Mouse (Mus musculus) heart, embryonic 15.5 days (tissue): ENCODE data around the gene Sgce. TPM values are rescaled to one million over a fixed set of nuclear protein-coding genes. Genes with fewer than 3 reads are reported as not detected.
A peak's percentile ranks its signal among the peaks of the same experiment; 100 is the strongest.

Experiments used
- ATAC-seq: fragments of 200-750 bp; cut with Nextera tagmentation; replicated peaks from 2 replicates; pipeline ENCODE4 v1.8.0; 2017; ENCODE audit warnings: low read depth, moderate TSS enrichment; ENCODE audit not compliant: insufficient number of reproducible peaks, insufficient read depth, low FRiP score
- H3K27ac ChIP-seq: fragments of 300-500 bp; sonication (generic); 2 replicates; pipeline ENCODE4 v1.5.1; 2015; ENCODE audit warnings: mild to moderate bottlenecking, inconsistent platforms
- H3K27me3 ChIP-seq: fragments of 300-500 bp; sonication (generic); 2 replicates; pipeline ENCODE4 v1.6.1; 2015; ENCODE audit warnings: inconsistent platforms
- H3K36me3 ChIP-seq: fragments of 300-500 bp; sonication (generic); 2 replicates; pipeline ENCODE4 v1.6.1; 2015; ENCODE audit warnings: mild to moderate bottlenecking, inconsistent platforms
- H3K4me1 ChIP-seq: fragments of 300-500 bp; sonication (generic); replicated peaks from 2 replicates; pipeline ENCODE4 v1.6.1; 2015; ENCODE audit warnings: inconsistent platforms
- H3K4me2 ChIP-seq: fragments of 300-500 bp; sonication (generic); 2 replicates; pipeline ENCODE4 v1.6.1; 2015; ENCODE audit warnings: inconsistent platforms, mild to moderate bottlenecking, moderate library complexity
- H3K4me3 ChIP-seq: fragments of 300-500 bp; sonication (generic); 2 replicates; pipeline ENCODE4 v1.5.1; 2015; ENCODE audit warnings: mild to moderate bottlenecking, inconsistent platforms
- H3K9ac ChIP-seq: fragments of 300-500 bp; sonication (generic); 2 replicates; pipeline ENCODE4 v1.6.1; 2015; ENCODE audit warnings: mild to moderate bottlenecking, inconsistent platforms
- H3K9me3 ChIP-seq: fragments of 300-500 bp; sonication (generic); replicated peaks from 2 replicates; pipeline ENCODE4 v1.6.1; 2016; ENCODE audit warnings: inconsistent platforms
- WGBS: fragments of 180-500 bp; shearing (Covaris S2); methylation state at CpG from one replicate; pipeline ENCODE4 v1.1.7; 2015; ENCODE audit warnings: mixed read lengths; 5-methylcytosine and 5-hydroxymethylcytosine counted together
- polyA plus RNA-seq: library from polyadenylated mRNA; unstranded; fragments of >200 nt; fragmentation: Nextera tagmentation; extraction: Ambion mirVana; gene quantifications from 2 replicates; pipeline ENCODE4 v1.2.1, GENCODE M21; 2015

The Sgce gene
- polyA plus RNA-seq, 1 experiment from 2014 or later: 57.7 TPM

- Histone ChIP-seq H3K9me3 (no peaks in the 10 kb centered on the region), H3K36me3 (no peaks in the 10 kb centered on the region), H3K27me3 (no peaks in the 10 kb centered on the region), H3K27ac (no peak overlapping the region), H3K9ac (no peak overlapping the region), H3K4me3 (no peak overlapping the region), H3K4me1 (no peaks in the 10 kb centered on the region), H3K4me2 (no peak overlapping the region)
- WGBS: 84% methylated on average over 13 of the region's 13 CpGs
- no peak for ATAC-seq
Measured at GRCm38 (mm10) chr6:4722739-4723138, 24.3 kb downstream of the Sgce start.

GRCm38 (mm10) chr6:4722142-4722541 is 24.9 kb downstream of the Sgce start:
- H3K27me3 ChIP-seq: no peaks in the 10 kb centered on the region
- no peak for ATAC-seq
- H3K36me3 ChIP-seq: no peaks in the 10 kb centered on the region
- H3K4me1 ChIP-seq: no peaks in the 10 kb centered on the region
- WGBS: 72% methylated on average over 6 of the region's 6 CpGs
- no peak overlapping the region for H3K4me3 ChIP-seq
- H3K9ac ChIP-seq: no peak overlapping the region
- no peaks in the 10 kb centered on the region for H3K9me3 ChIP-seq
- H3K4me2 ChIP-seq: no peak overlapping the region
- H3K27ac ChIP-seq: no peak overlapping the region

GRCm38 (mm10) chr6:4717344-4717743 is 29.7 kb downstream of the Sgce start:
- no peaks in the 10 kb centered on the region for H3K27me3 ChIP-seq
- H3K9me3 ChIP-seq: no peaks in the 10 kb centered on the region
- WGBS: 64% methylated on average over 2 of the region's 2 CpGs
- H3K4me3 ChIP-seq: no peak overlapping the region
- no peak overlapping the region for H3K4me2 ChIP-seq
- H3K4me1 ChIP-seq: no peaks in the 10 kb centered on the region
- no peak overlapping the region for H3K27ac ChIP-seq
- H3K36me3 ChIP-seq: no peaks in the 10 kb centered on the region
- ATAC-seq: no peak
- no peak overlapping the region for H3K9ac ChIP-seq

GRCm38 (mm10) chr6:4716171-4716570 is 30.8 kb downstream of the Sgce start:
- no peaks in the 10 kb centered on the region for H3K4me1 ChIP-seq
- no peak overlapping the region for H3K27ac ChIP-seq
- H3K4me3 ChIP-seq: no peak overlapping the region
- no peak overlapping the region for H3K4me2 ChIP-seq
- H3K36me3 ChIP-seq: no peaks in the 10 kb centered on the region
- H3K9me3 ChIP-seq: no peaks in the 10 kb centered on the region
- no peaks in the 10 kb centered on the region for H3K27me3 ChIP-seq
- WGBS: 91% methylated on average over 2 of the region's 2 CpGs
- no peak for ATAC-seq
- no peak overlapping the region for H3K9ac ChIP-seq

GRCm38 (mm10) chr6:4708971-4709370 is 38.0 kb downstream of the Sgce start:
- ATAC-seq: peak; percentile 55; the same call in 1 of the 2 replicates
- WGBS: 39% methylated on average over 1 of the region's 1 CpGs
- H3K27ac ChIP-seq: no peak overlapping the region

GRCm38 (mm10) chr6:4706415-4706814 is 40.6 kb downstream of the Sgce start:
- no peak for ATAC-seq
- Histone ChIP-seq H3K9me3 (no peaks in the 10 kb centered on the region), H3K27ac (no peak overlapping the region), H3K4me2 (no peak overlapping the region), H3K4me3 (no peak overlapping the region), H3K4me1 (peaks cover 26% of the 10 kb centered on the region), H3K27me3 (no peaks in the 10 kb centered on the region), H3K36me3 (no peaks in the 10 kb centered on the region), H3K9ac (no peak overlapping the region)
- 39% methylated on average over 5 of the region's 5 CpGs for WGBS

More at GRCm38 (mm10) chr6:4708971-4709370, 38.0 kb downstream of the Sgce start:
- Histone ChIP-seq H3K36me3 (no peaks in the 10 kb centered on the region), H3K4me2 (no peak overlapping the region), H3K9ac (no peak overlapping the region), H3K9me3 (no peaks in the 10 kb centered on the region), H3K4me1 (peaks cover 26% of the 10 kb centered on the region), H3K27me3 (no peaks in the 10 kb centered on the region), H3K4me3 (no peak overlapping the region)

GRCm38 (mm10) chr6:4703908-4704307 is 43.1 kb downstream of the Sgce start:
- H3K27ac ChIP-seq: no peak overlapping the region
- H3K9ac ChIP-seq: no peak overlapping the region
- WGBS: 51% methylated on average over 7 of the region's 7 CpGs
- H3K4me2 ChIP-seq: no peak overlapping the region
- no peaks in the 10 kb centered on the region for H3K36me3 ChIP-seq
- peaks cover 23% of the 10 kb centered on the region for H3K4me1 ChIP-seq
- H3K27me3 ChIP-seq: no peaks in the 10 kb centered on the region
- no peaks in the 10 kb centered on the region for H3K9me3 ChIP-seq
- no peak overlapping the region for H3K4me3 ChIP-seq
- no peak for ATAC-seq

GRCm38 (mm10) chr6:4701641-4702040 is 45.4 kb downstream of the Sgce start:
- no peak for ATAC-seq
- WGBS: 65% methylated on average over 8 of the region's 8 CpGs
- no peaks in the 10 kb centered on the region for H3K9me3 ChIP-seq

GRCm38 (mm10) chr6:4695778-4696177 is 51.2 kb downstream of the Sgce start:
- no peak overlapping the region for H3K4me2 ChIP-seq
- no peaks in the 10 kb centered on the region for H3K4me1 ChIP-seq
- no peak overlapping the region for H3K27ac ChIP-seq
- no peak for ATAC-seq
- H3K36me3 ChIP-seq: no peaks in the 10 kb centered on the region
- no peak overlapping the region for H3K9ac ChIP-seq
- 82% methylated on average over 3 of the region's 3 CpGs for WGBS
- H3K4me3 ChIP-seq: no peak overlapping the region
- H3K9me3 ChIP-seq: no peaks in the 10 kb centered on the region
- H3K27me3 ChIP-seq: no peaks in the 10 kb centered on the region

More at GRCm38 (mm10) chr6:4701641-4702040, 45.4 kb downstream of the Sgce start:
- Histone ChIP-seq H3K9ac (no peak overlapping the region), H3K27me3 (no peaks in the 10 kb centered on the region), H3K36me3 (no peaks in the 10 kb centered on the region), H3K27ac (no peak overlapping the region), H3K4me1 (peaks cover 22% of the 10 kb centered on the region), H3K4me2 (no peak overlapping the region), H3K4me3 (no peak overlapping the region)

GRCm38 (mm10) chr6:4694672-4695231 is 52.3 kb downstream of the Sgce start:
- Histone ChIP-seq H3K27ac (no peak overlapping the region), H3K4me2 (no peak overlapping the region), H3K4me1 (no peaks in the 10 kb centered on the region), H3K9ac (no peak overlapping the region), H3K4me3 (no peak overlapping the region), H3K27me3 (no peaks in the 10 kb centered on the region), H3K9me3 (no peaks in the 10 kb centered on the region), H3K36me3 (no peaks in the 10 kb centered on the region)
- ATAC-seq: no peak
- WGBS: 53% methylated on average over 8 of the region's 8 CpGs

- no peaks in the 10 kb centered on the region for H3K9me3 ChIP-seq
- H3K4me3 ChIP-seq: no peak overlapping the region
- no peak overlapping the region for H3K4me2 ChIP-seq
- WGBS: 71% methylated on average over 10 of the region's 10 CpGs
- no peaks in the 10 kb centered on the region for H3K27me3 ChIP-seq
- no peak overlapping the region for H3K9ac ChIP-seq
- H3K36me3 ChIP-seq: no peaks in the 10 kb centered on the region; the same call in 1 of the 2 replicates
- no peak for ATAC-seq
- H3K27ac ChIP-seq: no peak overlapping the region
- H3K4me1 ChIP-seq: no peaks in the 10 kb centered on the region
Measured at GRCm38 (mm10) chr6:4693544-4693943, 53.5 kb downstream of the Sgce start.

- ATAC-seq: no peak
- Histone ChIP-seq H3K27me3 (no peaks in the 10 kb centered on the region), H3K4me1 (no peaks in the 10 kb centered on the region), H3K4me3 (no peak overlapping the region), H3K27ac (no peak overlapping the region), H3K9me3 (no peaks in the 10 kb centered on the region), H3K4me2 (no peak overlapping the region), H3K36me3 (peaks cover 2% of the 10 kb centered on the region), H3K9ac (no peak overlapping the region)
- 93% methylated on average over 4 of the region's 4 CpGs for WGBS
Measured at GRCm38 (mm10) chr6:4690438-4690837, 56.6 kb downstream of the Sgce start.
